Mouse (Mus musculus): Measurements from ENCODE around the gene Jpt2. TPM values are rescaled to one million over a fixed set of nuclear protein-coding genes. Genes with fewer than 3 reads are reported as not detected.

Jpt2 gene
- 21.3 TPM for total RNA-seq (2023)

DNA sequence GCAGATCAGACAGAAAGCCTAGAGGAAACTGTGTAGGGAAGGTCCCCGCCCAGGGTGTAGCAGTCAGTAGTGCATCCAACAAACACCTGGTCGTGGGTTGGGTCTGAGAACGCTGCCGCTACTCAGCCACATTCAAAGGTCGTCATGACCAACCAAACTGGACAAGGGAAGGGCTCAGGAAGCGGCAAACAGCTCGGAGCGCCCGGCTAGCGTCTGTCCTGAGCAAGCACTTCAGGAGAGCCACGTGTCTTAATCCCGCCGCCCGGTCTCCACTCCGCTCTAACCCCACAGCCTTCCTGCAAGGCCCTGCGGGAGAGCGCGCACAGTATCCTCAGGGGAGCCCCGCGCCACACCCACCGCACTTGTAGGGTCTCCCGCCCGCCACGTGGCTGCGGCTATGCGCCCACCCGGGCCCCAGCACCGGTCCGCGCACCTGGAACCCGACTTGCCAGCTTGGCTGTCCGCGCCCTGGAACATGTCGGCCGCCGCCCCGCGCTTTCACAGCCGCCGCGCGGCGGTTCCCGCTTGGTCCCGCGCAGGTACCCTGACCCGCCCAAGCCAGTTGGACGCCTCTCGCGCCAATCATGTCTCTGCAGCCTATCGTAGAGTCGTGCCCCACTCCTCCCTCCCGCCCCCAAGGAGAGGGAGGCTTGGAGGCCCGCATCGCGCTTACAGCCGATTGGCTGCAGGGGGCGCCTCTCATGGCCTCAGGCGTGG lies at the start of gene Jpt2:
Gene Jpt2 (minus strand): TSS at position 555 of the 717 bp plus-strand sequence.

DNA sequence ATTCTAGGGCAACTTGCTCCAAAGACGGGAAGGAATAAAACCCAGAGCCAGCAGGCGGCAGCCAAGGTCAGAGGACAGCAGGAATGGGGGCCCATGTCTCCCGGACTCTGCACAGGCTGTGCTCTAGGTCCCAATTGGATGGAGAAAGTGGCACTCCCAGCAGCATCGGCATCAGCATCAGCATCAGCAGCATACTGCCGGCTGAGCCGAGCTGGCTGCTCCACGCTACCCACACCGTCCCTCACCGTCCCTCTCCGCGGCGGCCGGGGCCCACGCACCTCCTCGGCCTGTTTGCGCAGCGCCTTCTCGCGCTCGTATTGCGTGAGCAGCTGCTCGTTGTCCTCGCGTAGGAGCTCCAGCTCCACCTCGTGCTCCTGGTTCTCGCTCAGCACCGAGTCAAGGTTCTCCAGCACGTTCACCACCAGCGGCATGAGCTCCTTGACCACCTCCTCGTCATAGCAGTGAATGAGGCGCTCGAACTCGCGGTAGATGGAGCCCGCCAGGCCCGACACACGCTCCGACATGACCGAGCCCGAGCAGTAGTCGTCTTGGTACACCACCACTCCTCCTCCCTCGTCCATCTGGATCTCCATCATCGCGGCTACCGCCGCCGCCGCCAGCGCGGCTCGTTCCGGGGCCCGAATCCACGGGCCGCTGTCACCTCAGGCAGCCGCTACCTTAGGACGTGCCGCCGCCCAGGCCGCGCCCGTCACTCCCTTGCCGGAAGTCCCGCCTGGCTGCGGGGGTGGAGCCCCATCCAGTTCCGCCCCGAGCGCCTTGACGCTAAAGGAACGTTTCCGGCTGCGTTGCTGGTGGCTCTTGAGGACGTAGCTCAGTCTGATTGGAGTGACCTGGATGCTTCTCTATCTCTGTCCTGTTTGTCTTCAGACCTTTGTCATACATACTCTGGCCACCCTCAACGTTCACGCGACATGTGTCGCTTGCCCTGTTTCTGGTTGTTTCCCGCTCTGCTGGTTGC lies 23.9 kb downstream of the Jpt2 start, which contains the start of gene Mapk8ip3:
Gene Mapk8ip3 (minus strand): TSS at position 719 of the 979 bp plus-strand sequence.

DNA sequence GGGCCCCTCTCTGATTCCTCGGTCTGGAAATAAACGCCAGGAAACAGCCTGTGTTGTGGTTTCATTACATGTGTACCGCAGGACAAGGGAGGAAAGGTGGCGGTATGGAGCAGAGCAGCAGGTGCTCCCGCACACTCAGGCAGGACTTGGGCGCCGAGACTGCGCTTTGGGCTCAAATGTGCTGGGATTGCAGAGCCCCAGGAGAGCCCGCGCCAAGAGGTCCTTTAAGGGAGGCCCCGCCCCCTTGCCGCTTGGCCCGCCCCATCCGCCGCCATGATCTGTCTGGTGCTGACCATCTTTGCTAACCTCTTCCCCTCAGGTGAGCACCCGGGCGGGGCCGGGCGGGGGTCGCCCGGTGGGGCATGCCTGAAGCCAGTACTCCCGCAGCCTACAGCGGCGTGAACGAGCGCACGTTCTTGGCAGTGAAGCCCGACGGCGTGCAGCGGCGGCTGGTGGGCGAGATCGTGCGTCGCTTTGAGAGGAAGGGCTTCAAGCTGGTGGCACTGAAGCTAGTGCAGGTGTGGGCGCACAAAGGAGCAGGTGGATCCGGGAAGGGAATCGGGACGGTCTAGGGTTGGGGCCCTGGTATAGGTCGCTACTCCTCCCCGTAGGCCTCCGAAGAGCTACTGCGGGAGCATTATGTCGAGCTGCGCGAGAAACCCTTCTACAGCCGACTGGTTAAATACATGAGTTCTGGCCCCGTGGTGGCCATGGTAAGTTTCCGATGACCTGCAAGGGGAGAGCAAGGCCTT lies 64.1 kb downstream of the Jpt2 start, which contains the start of gene Nme3:
Gene Nme3 (plus strand): TSS at position 260 of the 752 bp plus-strand sequence.

DNA sequence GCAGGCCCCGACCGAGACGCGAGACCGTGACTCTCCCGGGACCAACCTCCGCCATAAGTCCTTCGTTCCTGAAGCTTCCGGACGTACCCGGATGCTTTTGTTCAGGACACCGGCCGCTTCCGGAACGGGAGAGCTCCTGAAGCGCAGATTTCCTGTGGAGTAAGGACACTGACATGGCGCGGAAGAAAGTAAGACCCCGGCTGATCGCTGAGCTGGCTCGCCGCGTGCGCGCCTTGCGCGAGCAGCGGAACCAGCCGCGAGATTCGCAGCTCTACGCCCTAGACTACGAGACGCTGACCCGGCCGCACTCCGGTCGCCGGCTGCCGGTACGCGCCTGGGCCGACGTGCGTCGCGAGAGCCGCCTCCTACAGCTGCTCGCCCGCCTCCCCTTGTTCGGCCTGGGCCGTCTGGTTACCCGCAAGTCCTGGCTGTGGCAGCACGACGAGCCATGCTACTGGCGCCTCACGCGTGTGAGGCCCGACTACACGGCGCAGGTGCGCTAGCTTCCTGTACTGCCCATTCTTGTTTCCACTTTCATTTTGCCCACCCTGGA lies 65.4 kb downstream of the Jpt2 start, which contains the start of the genes Eme2 and Mrps34:
Gene Eme2 (minus strand): TSS at position 93 of the 553 bp plus-strand sequence.
Gene Mrps34 (plus strand): TSS at position 122 of the 553 bp plus-strand sequence.

Other genes with a start within 250 kb of the Jpt2 start
- not detected for gene Rnf151, start 242.6 kb downstream of the Jpt2 start, total RNA-seq (2023)
- gene Rps2, start 242.6 kb downstream of the Jpt2 start, total RNA-seq (2023): 1,499 TPM
- 70.6 TPM for gene Ndufb10, start 236.2 kb downstream of the Jpt2 start, total RNA-seq (2023)
- not detected for gene Rpl3l, start 232.9 kb downstream of the Jpt2 start, total RNA-seq (2023)
- gene Msrb1, start 224.0 kb downstream of the Jpt2 start, total RNA-seq (2023): 37.8 TPM
- gene Hs3st6, start 207.7 kb downstream of the Jpt2 start, total RNA-seq (2023): not detected
- gene Meiob, start 156.4 kb downstream of the Jpt2 start, total RNA-seq (2023): not detected
- 33.2 TPM for gene Hagh, start 120.5 kb downstream of the Jpt2 start, total RNA-seq (2023)
- gene Fahd1, start 110.3 kb downstream of the Jpt2 start, total RNA-seq (2023): 2.7 TPM
- not detected for gene Igfals, start 94.7 kb downstream of the Jpt2 start, total RNA-seq (2023)
- 52.8 TPM for gene Nubp2, start 74.3 kb downstream of the Jpt2 start, total RNA-seq (2023)
- 31.2 TPM for gene Spsb3, start 74.0 kb downstream of the Jpt2 start, total RNA-seq (2023)
- 59.7 TPM for gene Eme2, start 65.6 kb downstream of the Jpt2 start, total RNA-seq (2023)
- 45.5 TPM for gene Mrps34, start 65.6 kb downstream of the Jpt2 start, total RNA-seq (2023)
- 26.5 TPM for gene Nme3, start 64.2 kb downstream of the Jpt2 start, total RNA-seq (2023)
- gene Mapk8ip3, start 23.7 kb downstream of the Jpt2 start, total RNA-seq (2023): 237 TPM
- 39.6 TPM for gene Cramp1l, start 55.1 kb upstream of the Jpt2 start, total RNA-seq (2023)
- gene Ift140, start 55.4 kb upstream of the Jpt2 start, total RNA-seq (2023): 28.6 TPM
- gene Tmem204, start 122.9 kb upstream of the Jpt2 start, total RNA-seq (2023): 0.33 TPM
- gene Telo2, start 155.3 kb upstream of the Jpt2 start, total RNA-seq (2023): 32.6 TPM
- gene Ptx4, start 160.1 kb upstream of the Jpt2 start, total RNA-seq (2023): not detected
- gene Clcn7, start 172.7 kb upstream of the Jpt2 start, total RNA-seq (2023): 30.3 TPM
- 0.38 TPM for gene Ccdc154, start 201.8 kb upstream of the Jpt2 start, total RNA-seq (2023)
- not detected for gene Gm38655, start 214.8 kb upstream of the Jpt2 start, total RNA-seq (2023)
- gene BC003965, start 223.9 kb upstream of the Jpt2 start, total RNA-seq (2023): 15.1 TPM
- gene Unkl, start 227.7 kb upstream of the Jpt2 start, total RNA-seq (2023): 88.2 TPM